Mouse (Mus musculus) spleen, postnatal 10 days (tissue): ENCODE measurements around the gene Spns2.
"Not testable (repeated sequence)": the region's sequence is repeated elsewhere in the genome, so short reads cannot be mapped to it uniquely, and the experiment has no call there.

ENCODE experiments used
- DNase-seq, 2 experiments: peaks; one replicate each; pipeline ENCODE4 v3.0.0; 2021 to 2022; ENCODE audit warnings: low spot score in 2 of 2

Gene Spns2

DNA sequence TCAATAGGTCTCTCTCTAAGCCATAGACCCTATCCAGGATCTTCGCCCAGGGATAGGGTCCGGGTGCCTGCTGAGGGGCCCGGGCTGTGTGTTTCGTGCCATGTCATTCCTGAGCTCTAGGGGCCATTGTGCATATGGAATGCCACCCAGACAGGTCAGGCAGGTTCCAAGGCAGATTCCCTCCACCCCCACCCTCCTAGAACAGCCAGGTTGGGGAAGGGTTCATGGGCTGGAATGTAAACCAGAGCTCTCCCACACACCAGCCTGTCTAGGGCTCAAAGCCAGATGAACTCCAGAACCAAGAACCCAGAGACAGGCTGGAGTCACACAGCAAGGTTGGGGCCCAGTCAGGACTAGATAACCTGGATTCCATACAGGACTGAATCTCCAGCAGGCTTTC lies 16.2 kb downstream of the Spns2 start:
- DNase-seq: no peak

DNA sequence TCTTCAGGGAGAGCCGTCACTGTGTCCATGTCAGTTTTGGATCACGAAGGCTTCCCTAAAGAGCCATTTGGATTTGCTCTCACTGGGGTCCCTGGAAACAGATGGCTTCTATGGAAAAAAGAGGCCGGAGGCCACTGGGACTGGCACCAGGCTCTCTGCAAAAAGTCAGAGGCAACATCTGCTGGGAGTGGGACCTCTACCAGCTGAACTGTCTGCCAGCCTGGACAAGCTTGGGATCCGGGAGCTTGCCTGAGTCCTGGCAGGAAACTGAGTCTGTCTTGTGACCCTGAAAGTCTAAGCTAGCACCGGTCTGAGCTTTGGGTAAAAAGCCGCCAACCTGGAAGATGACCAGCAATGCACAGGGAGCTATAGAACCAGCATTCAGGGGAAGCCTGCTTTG lies 18.3 kb downstream of the Spns2 start:
- DNase-seq: no peak

- no peak for DNase-seq
These were observed 19.7 kb downstream of the Spns2 start for GRCm38 (mm10) chr11:72470004-72470403.

DNA sequence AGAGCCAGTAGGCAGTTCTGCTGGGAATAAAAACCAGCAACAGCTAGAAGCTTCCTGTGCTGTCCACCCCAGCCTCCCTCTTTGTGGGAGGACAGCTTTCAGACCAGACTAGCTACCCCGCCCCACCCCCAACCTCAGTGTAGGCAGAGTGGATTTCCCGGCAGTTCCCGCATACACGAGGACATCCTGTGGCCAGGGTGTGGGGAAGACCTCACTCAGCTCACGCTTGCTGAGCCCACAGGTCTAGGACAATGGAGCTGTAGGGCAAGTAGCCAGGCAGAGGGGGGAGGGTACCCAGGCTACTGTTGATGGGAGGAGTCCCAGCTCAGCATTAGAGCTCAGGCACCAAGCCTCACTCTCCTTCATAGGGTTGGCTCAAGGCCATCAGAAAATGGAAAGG lies 20.5 kb downstream of the Spns2 start:
- DNase-seq: peak in 1 of 2 experiments; percentile 53

- DNase-seq: peak in 1 of 2 experiments; percentile 13
These were observed 21.2 kb downstream of the Spns2 start for GRCm38 (mm10) chr11:72468525-72468924.

DNA sequence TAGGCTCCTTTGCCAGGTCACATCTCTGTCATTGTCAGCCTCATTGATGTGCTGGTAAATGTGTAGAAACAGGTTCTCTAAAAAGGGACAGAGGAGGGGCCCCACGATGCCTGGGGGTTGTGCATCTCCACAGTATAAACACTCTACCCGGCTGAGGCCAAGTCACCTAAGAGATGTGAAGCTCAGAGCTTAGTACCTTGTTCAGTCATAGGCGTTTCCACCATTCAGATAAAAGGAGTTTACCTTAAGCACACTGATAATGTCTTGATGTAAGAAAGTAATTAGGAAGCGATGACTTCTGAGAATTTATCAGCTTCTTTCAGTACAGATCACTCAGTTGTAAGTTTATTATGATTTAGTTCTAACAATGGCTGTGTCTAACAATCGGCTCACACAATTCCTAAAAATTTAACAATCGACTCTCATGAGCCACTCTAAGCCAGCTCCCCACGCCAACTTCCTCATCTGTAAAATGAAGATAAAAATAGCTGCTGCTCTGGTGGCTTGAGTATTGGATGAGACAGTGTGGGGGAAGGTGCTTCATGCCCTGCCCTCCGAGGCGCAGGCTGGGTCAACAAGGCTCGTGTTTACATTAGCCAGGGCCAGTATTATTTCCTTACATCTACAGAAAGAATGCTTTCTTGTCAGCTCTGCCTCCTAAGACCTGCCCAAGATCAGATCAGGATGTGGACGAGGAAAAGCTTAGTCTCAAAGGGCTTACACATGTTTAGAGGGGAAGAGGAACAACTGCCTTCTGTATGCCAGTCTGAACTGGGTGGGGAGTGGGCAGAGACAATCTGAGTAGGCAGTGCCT lies 22.8 kb downstream of the Spns2 start:
- peak in 1 of 2 experiments; percentile 48 for DNase-seq

DNA sequence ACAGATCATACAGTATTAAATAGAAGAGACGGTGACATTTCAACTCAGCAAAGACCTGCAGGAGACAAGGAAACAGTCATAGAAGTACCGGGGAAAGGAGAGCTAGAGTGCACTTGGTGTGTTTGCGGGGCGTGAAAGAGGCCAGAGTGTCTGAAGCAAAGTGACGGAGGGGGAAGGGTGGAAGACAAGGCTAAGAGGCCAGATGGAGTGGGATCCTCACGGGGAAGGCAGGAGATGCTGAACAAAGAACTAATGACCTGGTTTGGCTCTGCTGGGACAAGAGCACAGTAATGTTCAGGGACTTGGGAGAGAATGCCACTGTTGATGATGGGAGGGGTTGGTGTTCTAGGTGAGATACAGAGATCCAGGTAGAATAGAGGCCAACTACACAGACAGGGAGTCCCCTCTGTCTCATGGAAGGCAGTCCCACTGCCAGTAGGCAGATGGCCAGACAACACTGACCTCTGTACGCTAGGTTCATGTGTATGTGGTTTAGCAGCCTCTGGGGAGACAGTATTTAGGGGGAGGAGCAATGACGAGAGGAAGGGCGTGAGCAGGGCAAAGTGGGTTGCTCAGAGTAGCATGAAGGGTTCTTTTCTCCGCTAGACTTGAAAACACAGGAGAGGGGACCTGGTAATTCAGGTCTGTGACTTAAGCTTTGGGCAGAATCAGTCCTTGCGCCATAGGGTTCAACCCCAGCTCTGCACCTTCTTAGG lies 23.6 kb downstream of the Spns2 start:
- peak in 1 of 2 experiments; percentile 63 for DNase-seq

- DNase-seq: no peak
These were observed 24.9 kb downstream of the Spns2 start for GRCm38 (mm10) chr11:72464821-72465220.

- no peak for DNase-seq
These were observed 28.2 kb downstream of the Spns2 start for GRCm38 (mm10) chr11:72461500-72461981.

- no peak for DNase-seq
These were observed 31.2 kb downstream of the Spns2 start for GRCm38 (mm10) chr11:72458502-72458901.

- no peak for DNase-seq
These were observed 31.7 kb downstream of the Spns2 start for GRCm38 (mm10) chr11:72457995-72458496.

- DNase-seq: no peak
These were observed 34.0 kb downstream of the Spns2 start for GRCm38 (mm10) chr11:72455694-72456093.

DNA sequence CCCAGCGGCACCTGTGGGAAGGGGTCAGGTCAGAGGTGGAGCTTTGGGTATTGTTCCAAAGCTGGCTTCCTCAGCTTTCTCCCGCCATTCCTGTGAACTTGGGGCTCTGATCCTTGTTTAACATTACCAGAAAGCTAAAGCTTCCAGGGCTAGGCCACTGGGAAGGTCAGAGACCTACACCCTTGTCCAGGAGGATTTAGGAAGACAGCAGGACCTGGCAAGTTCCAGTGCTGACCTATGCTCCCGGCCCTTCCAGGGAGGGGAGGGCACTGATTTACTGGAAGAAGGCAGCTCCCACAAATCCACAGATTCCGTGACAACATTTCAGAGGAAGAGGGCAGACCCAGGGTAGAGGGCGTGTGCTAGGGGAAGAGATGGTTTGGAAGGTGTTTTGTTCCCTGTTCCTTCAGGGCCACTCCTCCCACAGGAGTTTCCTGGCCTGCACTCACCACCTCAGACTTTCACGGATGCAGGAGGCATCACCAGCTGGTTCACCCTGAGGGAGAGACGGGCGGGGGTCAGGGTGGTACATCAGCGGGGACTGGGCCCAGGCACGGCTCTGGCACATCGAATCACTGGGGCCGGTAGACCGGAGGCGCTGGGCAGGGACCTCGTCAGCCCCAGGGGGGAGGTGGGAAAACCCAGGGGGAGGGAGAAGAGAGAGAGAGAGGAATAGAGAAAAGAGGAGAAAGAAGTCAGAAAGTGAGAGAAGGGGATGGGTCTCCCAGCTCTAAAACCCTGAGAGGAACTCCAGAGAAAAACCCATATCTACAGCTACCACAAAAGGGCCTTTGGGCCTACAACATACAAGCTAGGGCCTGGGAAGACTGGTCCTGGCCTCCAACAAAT lies 36.4 kb downstream of the Spns2 start:
- DNase-seq: no peak

DNA sequence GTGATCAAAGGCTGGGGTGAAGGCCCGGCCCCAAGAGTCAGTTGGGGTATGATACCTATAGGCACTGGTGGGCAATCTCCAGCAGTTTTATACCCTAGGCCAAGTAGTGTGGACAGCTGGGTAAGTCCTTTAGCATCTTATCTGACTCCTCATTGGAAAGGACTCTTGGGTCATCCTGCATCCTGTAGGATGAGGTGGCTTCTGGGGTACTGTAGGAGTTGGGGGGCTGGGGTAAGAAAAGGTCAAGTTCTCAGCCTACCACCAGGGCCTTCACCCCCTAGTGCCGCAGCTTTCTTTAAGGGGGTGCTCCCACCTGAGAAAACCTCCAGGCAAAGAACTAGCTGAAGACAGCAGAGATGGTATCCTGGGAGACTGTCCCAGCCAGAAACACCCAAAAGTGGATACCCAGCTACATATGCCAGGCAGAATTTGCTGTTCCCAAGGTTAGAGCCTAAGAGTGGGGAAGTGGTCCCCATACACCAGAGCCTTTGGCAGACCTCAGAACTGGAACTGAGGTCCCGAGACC lies 37.5 kb downstream of the Spns2 start:
- no peak for DNase-seq

DNA sequence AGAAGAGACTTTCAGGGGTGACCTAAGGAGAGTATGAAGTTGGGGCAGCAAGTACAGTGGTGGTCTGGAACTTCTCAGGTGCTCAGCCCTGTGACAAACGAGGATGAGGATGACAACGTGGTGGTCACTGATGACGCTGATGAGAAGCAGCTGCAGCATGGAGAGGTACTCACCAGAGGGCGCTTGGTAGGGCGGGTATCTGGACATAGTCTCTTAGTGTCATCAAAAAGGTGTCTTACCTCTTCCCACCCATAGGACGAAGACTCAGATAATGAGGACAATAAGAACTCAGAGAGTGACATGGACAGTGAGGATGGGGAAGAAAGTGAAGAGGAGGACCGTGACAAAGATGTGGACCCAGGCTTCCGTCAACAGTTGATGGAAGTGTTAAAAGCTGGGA lies 42.2 kb downstream of the Spns2 start:
- DNase-seq: peak in 1 of 2 experiments; percentile 27

GRCm38 (mm10) chr11:72446311-72447105 lies 43.2 kb downstream of the Spns2 start:
- peak; percentile 43 to 80 for DNase-seq

GRCm38 (mm10) chr11:72440965-72441664 lies 48.6 kb downstream of the Spns2 start, which contains the start of gene Mybbp1a:
Mybbp1a (plus strand) TSS chr11:72441355.
- DNase-seq: peak; percentile 98 to 99

DNA sequence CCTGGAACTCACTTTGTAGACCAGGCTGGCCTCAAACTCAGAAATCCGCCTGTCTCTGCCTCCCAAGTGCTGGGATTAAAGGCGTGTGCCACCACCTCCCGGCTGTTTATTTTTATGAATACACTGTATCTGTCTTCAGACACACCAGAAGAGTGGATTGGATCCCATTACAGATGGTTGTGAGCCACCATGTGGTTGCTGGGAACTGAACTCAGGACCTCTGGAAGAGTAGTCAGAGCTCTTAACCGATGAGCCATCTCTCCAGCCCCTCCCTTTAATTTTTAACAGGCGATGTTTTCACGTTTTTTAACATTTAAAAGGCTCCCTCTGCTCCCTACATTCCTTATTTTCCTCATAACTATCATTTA lies 49.1 kb downstream of the Spns2 start:
- DNase-seq: not testable (repeated sequence)

GRCm38 (mm10) chr11:72438411-72438810 lies 51.3 kb downstream of the Spns2 start:
- DNase-seq: no peak
